Mouse (Mus musculus): ENCODE measurements around the gene Allc.

- TF ChIP-seq POLR2A (IDR thresholded peaks at IDR 0.05; ENCODE audit: borderline replicate concordance, control insufficient read depth, low read depth, low read length), result no peak
- TF ChIP-seq CTCF (IDR thresholded peaks at IDR 0.05; ENCODE audit: control insufficient read depth, insufficient read depth, low read length), result no peak
Observed at GRCm38 (mm10) chr12:28607546-28608305, 25.4 kb upstream of the Allc start.

All from bone marrow, adult 2 months (tissue).